Mouse (Mus musculus) natural killer cell, adult 2 months (primary cell): ENCODE data around the gene Tvp23a.
A peak's percentile ranks its signal among the peaks of the same experiment; 100 is the strongest.

ENCODE experiments used
- DNase-seq, 2 experiments: peaks; one replicate each; pipeline ENCODE4 v3.0.0; 2022; ENCODE audit warnings: low spot score in 2 of 2

Gene Tvp23a

DNA sequence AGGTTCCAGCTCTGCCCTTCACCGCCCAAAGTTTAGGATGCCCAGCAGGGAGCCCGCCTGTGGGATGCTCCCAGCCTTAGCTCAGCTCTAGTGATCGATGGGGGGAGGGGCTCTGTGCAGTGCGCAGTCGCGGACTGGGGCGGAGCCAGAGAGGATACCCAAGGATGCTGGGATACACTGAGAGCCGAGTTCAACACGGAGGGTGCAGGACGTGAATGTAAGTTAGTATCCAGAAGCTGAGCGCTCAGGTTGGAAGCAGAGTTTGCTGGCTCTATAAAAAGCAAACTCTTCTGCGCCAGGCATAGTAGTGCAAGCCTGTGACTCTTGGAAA is at the start of gene Tvp23a:
TSS of gene Tvp23a (minus strand) at position 99 of the 331 bp plus-strand sequence.
- no peak for DNase-seq

DNA sequence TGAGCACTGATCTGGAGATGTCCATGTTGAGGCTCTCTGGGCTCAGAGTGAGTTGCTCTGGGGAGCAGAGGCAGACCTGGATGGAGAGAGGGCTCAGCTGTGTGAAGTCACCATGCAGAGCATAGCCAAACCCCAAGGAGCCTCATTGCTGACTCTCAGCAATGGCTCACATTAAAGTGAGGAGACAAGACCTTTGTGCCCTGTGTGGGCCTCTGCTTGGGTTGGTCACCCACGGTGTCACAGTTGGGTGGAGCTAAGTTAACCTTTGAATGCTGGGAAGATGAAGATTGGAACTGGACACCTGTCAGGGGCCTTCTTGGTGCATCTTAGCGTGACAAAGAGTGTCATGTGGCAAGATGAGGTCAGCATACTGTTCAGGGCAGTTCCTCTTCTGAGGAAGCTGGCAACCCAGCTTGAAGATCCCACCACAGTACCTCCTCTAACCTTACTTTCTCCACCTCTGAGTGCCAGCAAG is 48.7 kb upstream of the Tvp23a start:
- DNase-seq, result peak in 1 of 2 experiments; percentile 41

DNA sequence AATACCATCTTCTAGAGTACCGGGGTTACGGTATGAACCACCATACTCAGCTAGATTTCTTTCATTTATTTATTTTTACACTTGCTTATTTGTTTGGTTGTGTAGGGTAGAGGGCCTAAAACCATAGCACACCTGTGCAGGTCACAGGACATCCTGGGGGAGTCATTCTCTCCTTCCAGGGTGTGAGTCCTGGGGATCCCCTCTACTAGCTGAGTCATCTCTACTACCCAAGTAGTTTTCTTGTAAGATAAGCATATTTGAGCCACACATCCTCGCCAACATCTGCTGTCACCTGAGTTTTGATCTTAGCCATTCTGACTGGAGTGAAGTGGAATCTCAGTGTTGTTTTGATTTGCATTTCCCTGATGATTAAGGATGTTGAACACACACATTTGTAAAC is 45.4 kb upstream of the Tvp23a start:
- DNase-seq, result no peak

DNA sequence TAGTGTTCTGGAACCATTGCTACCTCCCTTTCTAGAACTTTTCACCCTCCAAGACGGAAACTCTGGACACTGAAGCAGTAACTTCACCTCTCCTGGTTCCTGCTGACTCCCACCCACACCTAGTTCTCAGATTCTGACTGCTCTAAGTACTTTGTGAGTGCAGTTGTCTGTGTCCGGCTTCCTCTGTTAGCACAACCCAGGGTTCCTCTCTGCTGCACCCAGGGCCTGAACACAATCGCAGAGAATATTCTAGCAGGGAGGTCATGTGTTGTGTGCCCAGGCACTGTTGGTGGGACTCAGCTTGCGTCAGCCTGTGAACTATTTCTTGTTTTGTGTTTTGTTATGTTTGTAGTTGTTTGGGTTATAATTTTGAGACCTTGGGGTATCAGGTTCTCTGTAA is 44.6 kb upstream of the Tvp23a start:
- DNase-seq, result no peak

DNA sequence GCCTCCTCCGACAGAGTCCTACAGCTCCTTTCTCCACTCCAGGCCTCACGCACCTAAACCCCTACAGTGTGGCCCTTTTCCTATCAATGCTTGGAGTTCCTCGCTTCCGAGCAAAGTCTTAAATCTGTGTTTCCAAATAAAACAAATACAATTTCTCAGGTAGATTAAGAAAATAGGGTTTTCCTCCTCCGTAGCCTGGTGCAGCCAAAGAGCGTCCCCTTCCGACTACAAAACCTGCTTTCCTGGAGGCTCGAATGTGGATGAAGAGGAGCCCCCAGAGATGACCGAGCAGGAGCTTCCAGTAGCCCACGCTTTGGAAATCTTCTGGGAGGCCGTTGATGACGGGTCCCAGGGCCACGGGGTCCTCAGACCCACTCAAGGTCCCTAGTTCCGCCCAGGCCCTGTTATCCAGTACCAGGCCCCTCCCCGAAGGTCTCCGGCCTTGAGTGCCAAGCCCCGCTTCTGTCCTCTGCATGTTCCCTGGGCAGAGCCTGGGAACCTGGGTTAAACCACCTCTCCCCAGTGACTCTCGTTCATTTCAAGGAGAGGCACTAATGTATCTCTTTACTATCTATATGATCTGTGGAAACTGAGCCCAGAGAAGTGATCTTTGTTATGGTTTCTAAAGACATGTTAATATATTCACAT is 43.5 kb upstream of the Tvp23a start:
- no peak for DNase-seq

DNA sequence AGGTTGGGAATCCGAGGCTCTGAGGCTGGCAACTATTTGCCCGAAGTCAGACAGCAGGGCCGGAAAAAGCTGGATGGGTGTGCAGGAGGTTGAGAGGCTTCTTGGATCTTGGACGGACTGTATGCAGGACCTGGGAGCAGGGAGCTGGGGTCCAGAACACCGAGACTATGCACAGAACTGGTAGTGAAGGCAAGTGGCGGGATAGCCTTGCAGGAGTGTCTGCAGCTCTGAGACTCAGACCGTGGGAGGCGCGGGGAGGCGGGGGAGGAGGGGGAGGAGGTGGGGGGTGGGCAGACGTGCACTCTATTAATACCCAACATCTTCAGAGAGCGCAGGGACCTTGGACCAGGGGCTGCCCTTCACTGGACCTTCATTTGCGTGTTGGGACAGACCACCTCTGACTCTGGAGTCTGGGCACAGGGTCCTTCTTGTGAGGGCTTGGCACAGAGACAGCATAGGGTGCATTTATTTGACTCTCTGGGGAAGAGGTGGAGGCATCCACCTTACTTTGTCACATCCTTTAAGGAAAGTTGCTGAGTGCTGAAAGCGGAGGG is 42.8 kb upstream of the Tvp23a start:
- no peak for DNase-seq

DNA sequence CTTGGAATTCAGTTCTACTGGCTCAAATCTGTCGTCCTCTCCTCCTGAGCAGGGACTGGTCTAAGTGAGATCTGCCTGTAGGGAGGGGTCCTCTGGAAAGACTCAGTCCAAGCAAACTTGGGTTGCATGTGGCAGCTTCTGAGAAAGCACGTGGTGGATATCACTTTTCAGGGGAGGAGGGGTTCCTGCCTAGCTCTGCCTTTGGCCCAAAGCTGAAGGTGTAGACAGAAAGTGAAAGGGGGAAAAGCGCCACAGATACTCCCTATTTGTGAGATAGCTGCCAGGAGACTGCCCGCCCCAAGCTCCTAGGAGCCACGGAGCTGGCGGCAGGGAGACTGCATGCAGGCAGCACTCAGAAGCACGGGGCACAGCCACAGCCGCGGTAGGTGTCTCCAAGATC is 42.3 kb upstream of the Tvp23a start:
- no peak for DNase-seq

DNA sequence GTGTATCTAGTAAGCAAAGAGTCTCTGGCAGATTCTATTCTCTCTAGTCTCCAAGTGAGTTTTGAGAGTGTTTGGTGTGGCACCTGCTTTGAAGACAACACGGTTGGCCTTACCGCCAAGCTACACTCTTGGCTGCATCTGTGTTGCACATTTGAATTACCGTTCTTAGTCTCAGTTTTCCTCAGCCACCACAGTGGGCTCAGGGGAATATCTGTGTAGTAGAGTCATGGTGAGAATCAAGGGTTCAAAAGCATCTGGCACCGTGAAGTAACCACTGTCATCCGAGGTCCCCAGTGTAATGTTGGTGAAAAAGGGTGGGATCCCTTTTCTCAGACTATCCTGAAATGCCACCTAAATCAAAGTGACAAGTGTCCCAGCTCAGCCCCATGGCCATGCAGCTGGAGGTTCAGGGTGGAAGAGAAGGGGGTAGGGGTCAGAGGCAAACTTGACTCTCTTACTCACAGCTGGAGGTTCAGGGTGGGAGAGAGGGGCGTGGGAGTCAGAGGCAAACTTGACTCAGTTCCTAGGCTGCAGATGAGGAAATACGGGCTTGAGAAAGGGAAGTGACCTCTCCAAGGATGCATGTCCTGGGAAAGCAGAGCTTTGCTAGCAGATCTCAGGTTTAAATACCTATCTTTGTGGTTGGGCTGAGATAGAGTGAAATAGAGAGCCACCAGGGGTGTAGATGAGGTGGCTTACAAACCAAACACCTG is 41.8 kb upstream of the Tvp23a start:
- no peak for DNase-seq

DNA sequence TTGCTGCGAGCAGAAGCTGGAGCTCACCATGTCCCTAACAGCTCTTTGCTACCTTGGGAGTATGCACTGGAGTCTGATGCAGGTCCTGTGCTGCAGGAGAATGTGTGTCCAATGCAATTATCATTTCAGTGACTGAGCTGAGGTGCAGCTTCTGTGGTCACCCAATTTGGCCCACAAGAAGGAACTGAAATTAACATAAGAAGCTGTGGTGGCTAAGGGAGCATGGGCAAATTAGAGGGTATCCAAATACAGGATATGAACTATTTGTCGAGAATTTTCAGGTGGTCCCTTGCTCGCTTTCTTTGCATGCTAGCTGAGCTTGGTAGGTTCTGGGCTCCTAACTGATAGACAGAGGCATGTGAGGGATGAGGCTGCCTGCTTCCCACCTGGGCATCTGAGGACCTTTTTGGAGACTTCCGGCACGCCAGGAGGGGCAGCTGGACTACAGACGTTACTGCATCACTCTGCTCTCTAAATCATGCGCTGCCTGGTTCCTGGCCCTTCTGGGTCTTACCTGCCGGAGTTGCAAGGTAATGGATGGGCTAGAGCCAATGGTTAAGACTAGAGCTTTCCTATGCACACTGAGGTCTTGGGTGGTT is 40.8 kb upstream of the Tvp23a start:
- DNase-seq, result peak in 1 of 2 experiments; percentile 55

DNA sequence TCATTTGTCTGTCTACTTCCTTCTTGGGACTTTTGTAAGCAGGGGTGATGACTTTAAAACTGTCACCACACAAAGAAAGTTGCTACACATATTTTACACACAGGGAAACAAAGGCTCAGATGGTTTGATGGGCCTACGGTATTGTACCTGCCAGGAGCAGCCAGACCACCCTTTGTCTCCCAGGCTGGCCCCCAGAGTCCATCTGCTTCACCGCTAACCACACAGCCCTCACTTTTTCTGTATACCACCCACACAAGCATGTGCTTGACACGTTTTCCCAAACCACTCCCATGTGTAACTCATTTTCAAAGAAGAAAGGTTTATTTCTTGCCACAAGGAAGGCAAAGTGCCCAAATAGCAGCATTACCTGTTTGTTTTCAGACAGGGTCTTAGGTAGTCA is 39.8 kb upstream of the Tvp23a start:
- no peak for DNase-seq

DNA sequence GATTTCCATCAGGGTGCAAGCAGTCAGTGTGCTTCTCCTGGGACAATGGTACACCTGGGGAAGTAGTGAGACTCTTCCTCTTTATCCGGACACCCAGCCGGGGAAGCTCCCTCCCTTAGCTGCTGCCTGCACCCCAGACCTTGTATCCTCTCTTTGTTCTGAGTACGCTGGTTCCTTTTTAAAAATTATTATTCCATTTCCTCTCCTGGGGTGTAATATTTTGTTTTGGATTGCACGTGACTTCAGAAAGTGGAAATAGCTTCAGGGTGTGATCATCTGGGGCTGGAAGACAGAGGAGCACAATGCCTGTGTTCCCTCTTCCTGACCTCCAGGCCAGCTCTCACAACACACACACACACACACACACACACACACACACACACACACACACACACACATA is 35.2 kb upstream of the Tvp23a start:
- no peak for DNase-seq

DNA sequence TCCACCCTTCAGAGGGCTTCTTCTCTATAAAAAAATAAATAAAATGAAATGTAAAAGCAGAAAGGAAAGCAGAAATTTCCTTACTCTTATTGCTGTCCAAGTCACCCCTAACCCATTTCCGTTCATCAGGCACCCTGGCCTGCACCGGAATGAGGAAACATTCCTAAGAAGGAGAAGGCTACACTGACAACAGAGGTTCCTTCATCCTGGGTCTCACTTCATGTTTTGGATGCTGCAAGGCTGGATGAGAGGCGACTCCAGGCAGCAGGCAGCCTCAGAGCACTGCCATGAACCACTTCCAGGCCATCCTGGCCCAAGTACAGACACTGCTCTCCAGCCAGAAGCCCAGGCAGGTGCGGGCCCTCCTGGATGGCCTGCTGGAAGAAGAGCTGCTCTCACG is 32.7 kb upstream of the Tvp23a start, which contains the start of gene Ciita:
TSS of gene Ciita (plus strand) at position 203 of the 400 bp plus-strand sequence.
- no peak for DNase-seq

DNA sequence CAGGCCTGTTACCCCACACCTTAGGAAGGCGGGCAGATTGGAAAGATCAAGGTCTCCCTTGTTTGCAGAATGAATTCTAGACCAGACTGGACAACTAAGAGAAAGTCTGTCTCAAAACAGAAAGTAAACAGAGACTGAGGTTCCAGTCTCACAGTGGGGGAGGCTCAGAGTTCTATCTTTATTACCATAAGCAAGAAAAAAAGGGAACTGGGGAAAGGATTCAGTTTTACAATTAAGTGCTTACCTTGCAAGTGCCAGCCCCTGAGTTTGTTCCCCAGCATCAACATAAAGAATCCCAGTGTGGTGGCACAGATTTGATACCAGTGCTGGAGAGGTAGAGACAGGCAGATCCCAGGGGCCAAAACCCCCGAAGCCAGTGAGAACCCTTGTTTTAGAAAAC is 28.8 kb upstream of the Tvp23a start:
- no peak for DNase-seq

DNA sequence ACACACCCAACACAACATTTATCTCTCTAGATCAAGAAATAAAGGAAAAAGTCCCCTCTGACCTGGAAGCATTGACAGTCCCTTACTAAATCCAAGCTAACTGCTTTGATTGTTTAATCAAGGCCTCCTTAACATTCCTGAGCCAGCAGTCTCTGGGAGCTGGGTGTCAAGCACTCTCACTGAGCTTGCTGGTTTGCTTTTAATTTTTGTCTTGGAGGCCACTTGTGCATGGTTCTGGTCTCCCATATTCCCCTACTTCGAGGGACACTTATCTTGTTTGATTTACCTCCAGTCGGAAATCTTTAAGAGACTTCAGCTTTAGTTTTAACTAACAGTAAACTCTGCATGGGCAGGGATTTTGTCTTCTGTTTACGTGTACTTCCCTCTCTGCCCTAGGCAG is 27.8 kb upstream of the Tvp23a start:
- DNase-seq, result no peak

DNA sequence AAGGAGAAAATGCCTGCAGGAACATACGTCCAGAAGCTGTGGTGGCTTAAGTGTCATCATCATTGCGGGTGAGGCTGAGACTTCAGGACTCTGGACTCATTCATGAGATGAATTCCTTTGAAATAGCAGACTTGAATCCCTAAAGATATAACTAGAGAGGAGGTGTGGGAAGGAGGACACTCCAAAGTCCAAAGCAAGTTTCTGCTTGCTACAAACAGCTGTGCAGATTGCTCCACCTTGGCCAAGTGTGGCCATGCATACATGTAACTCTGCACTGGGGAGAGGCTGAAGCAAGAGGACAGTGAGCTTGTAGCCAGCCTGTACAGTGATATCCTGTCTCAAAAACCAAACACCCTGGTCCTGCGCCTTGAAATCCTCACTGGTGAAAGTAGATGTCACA is 24.8 kb upstream of the Tvp23a start:
- DNase-seq, result no peak

DNA sequence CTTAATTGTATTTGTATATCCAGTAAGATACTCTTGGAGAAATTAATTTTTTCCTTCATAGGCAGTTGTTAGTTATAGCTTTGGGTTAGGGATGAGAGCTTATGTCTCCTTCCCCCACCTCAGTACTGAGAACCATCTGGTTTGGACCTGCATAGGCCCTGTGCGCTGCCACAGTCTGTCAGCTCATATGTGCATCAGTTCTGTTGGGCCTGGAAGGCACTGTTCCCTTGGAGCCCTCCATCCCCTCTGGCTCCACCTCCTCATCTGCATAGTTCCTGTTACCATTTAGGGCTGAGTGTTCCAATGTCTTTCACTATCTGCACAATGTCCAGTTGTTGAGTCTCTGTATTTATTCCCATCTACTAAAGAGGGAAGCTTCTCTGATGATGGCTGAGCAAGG is 21.0 kb upstream of the Tvp23a start:
- no peak for DNase-seq

DNA sequence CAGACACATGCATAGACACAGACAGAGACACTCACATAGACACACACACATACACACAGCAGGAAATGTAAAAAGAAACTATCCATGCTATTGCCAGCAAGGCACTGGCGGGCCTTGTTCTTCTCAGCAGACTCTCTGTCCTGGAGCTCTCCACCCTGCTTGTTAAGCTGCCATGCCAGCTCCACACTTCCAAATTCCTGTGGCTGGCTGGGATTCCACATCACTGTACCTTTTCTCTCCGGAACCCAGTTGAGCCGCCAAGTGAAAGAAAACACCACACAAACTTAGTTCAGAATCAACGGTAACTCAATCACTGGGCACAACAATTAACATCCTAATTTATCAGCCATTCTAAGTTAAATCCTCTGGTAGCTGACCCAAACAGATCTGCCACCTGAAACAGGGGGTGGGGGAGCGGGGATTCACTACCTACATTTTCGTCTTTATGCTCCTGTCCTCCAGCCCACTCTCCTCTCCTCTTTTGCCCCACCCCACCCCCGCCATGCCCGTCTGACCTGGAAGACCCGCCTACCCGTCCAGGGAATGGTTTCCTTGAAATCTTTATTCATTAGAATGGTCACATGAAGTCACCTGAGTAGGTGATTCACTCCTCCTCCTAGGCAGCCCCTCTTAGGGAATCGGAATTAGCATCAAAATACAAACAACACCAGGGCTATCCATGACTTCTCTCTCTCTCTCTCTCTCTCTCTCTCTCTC is 20.4 kb upstream of the Tvp23a start:
- DNase-seq, result no peak

DNA sequence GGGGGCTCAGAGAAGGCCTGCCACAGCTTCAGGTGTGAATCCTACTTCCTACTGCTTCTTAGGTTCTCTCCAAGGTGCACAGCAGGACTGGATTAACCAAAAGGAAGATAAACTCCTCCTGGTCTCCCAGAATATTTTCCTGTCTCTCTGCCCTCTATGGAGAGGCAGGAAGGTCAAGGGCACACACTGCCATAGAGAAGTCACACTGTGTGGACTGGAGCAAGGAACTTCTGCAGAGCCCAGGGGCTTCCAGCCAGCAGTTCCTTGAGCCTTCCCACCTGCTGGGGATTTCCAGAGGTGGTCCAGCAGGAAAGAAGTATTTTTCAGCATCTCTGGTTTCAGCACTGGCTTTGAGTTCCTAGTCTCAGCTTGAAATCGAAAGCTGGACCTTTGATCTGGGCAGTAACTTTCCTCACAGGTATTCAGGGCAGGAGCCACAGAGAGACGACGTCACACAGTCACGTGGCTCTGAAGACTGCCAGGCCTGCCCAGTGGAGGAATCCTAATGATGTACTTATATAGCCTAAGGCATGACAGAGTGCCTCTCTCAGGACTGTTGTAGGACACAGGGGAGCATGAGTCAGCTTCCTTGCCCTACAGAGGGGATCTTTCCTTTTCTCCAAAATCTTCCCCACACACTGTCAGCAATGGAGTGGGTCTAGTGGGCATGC is 18.0 kb upstream of the Tvp23a start:
- DNase-seq, result no peak

DNA sequence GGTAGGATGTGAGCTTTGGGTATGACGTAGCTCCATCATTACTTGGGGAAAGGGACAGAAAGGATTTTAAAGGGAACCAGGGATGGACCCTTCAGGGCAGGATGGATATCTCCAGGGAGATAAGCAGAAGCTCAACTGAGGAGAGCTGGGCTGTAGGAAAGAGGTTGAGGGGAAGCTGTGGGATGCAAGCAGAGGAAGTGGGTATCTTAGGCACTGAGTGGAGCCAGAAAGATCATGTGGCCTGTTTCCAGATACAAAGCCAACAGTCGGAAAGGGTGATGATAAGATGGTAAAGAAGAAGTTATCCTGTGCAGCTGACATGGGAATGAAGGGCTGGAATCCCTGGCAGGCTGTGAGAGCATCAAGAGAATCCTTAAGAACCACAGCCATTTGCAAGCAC is 14.0 kb upstream of the Tvp23a start:
- no peak for DNase-seq

DNA sequence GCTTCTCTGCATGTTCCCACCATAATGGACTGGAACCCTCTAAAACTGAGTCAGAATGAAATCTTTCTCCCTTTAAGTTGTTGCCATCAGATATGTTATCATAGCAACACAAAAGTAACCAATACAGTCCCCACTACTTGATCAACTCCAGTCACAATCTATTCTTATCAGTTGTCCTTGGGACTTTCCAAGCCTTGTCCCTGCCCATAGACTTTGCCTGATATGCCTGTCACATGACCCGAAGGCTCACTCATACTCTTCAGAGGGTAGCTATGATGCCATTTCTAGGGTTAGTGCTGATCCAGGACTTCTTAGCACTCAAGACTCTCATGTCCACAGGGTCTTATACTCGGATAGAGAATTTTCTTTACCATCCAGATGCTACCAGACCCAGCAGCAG is 13.0 kb upstream of the Tvp23a start:
- DNase-seq, result no peak

DNA sequence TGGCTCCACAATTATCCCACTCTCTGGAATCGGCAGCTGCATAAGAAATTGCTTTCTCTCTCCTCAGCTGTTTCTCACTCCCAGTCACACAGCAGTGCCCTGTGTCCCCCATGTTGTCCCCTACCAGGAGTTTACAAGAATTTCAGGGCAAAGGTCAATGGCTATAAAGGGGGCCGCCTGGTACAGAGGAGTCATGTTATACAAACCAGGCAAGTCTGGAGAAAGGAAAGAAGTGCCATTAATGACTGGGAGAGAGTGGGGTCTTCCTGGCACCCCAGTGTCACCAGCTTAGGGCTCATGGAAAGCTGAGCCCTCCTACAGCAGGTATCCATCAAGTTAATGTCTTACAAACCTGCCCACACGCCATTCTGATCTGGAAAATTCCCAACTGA is 7.4 kb upstream of the Tvp23a start:
- DNase-seq, result no peak
